Mouse (Mus musculus) midbrain, embryonic 14.5 days (tissue): Measurements from ENCODE around the gene Scaf1. TPM values are rescaled to one million over a fixed set of nuclear protein-coding genes. Genes with fewer than 3 reads are reported as not detected.
"Not testable (repeated sequence)": the region's sequence is repeated elsewhere in the genome, so short reads cannot be mapped to it uniquely, and the experiment has no call there.

Experiments used
- ATAC-seq: fragments of 200-750 bp; cut with Nextera tagmentation; 2 replicates; pipeline ENCODE4 v1.8.0; 2017; ENCODE audit warnings: moderate number of reproducible peaks, moderate library complexity; ENCODE audit not compliant: low FRiP score, low TSS enrichment
- DNase-seq: peaks from one replicate; pipeline ENCODE4 v3.0.0-alpha.2; 2015
- H3K27ac ChIP-seq: fragments of 300-500 bp; sonication (generic); replicated peaks from 2 replicates; pipeline ENCODE4 v1.5.1; 2014; ENCODE audit warnings: mild to moderate bottlenecking, low read depth, low read length, moderate library complexity
- H3K27me3 ChIP-seq: fragments of 300-500 bp; sonication (generic); 2 replicates; pipeline ENCODE4 v1.6.1; 2014; ENCODE audit warnings: low read length, control low read depth, mixed read lengths; ENCODE audit not compliant: control insufficient read depth, insufficient read depth
- H3K36me3 ChIP-seq: fragments of 300-500 bp; sonication (generic); 2 replicates; pipeline ENCODE4 v1.6.1; 2014; ENCODE audit warnings: low read length, control low read depth; ENCODE audit not compliant: control insufficient read depth, insufficient read depth
- H3K4me1 ChIP-seq: fragments of 300-500 bp; sonication (generic); 2 replicates; pipeline ENCODE4 v1.6.1; 2014; ENCODE audit warnings: mild to moderate bottlenecking, antibody characterized with exemption, low read length, control low read depth; ENCODE audit not compliant: control insufficient read depth, insufficient read depth
- H3K4me2 ChIP-seq: fragments of 300-500 bp; sonication (generic); 2 replicates; pipeline ENCODE4 v1.6.1; 2014; ENCODE audit warnings: mild to moderate bottlenecking, low read length, moderate library complexity
- H3K4me3 ChIP-seq: fragments of 300-500 bp; sonication (generic); replicated peaks from 2 replicates; pipeline ENCODE4 v1.5.1; 2014; ENCODE audit warnings: low read depth, low read length
- H3K9ac ChIP-seq: fragments of 300-500 bp; sonication (generic); replicated peaks from 2 replicates; pipeline ENCODE4 v1.6.1; 2014; ENCODE audit warnings: mild to moderate bottlenecking, low read length, moderate library complexity
- H3K9me3 ChIP-seq: fragments of 300-500 bp; sonication (generic); 2 replicates; pipeline ENCODE4 v1.6.1; 2016; ENCODE audit warnings: low read length, control low read depth, mixed read lengths; ENCODE audit not compliant: control insufficient read depth
- WGBS: fragments of 180-500 bp; shearing (Covaris S2); extraction: QIAGEN DNeasy Blood & Tissue Kit; methylation state at CpG from one replicate; pipeline ENCODE4 v1.1.7; 2014; 5-methylcytosine and 5-hydroxymethylcytosine counted together
- polyA plus RNA-seq: library from polyadenylated mRNA; unstranded; fragments of >200 nt; fragmentation: Nextera tagmentation; extraction: Ambion mirVana; gene quantifications from 2 replicates; pipeline ENCODE4 v1.2.1, GENCODE M21; 2014

Scaf1 gene
- polyA plus RNA-seq, 1 experiment from 2014 or later = 60.6 TPM

- no peak for ATAC-seq
- WGBS = 90% methylated on average over 15 of the region's 15 CpGs
- Histone ChIP-seq H3K4me2 (no peak overlapping the region), H3K4me3 (no peak overlapping the region), H3K9me3 (no peaks in the 10 kb centered on the region), H3K4me1 (peaks cover 6% of the 10 kb centered on the region; the same call in 1 of the 2 replicates), H3K9ac (no peak overlapping the region), H3K36me3 (peaks cover 31% of the 10 kb centered on the region), H3K27me3 (no peaks in the 10 kb centered on the region), H3K27ac (no peak overlapping the region)
- no peak for DNase-seq
These were observed 8.4 kb upstream of the Scaf1 start for GRCm38 (mm10) chr7:45024281-45025248.

GRCm38 (mm10) chr7:45023711-45024110, 7.5 kb upstream of the Scaf1 start:
- WGBS = 88% methylated on average over 5 of the region's 5 CpGs
- not testable (repeated sequence) for H3K9ac ChIP-seq, ATAC-seq, H3K27ac ChIP-seq, H3K9me3 ChIP-seq, H3K4me1 ChIP-seq, H3K4me2 ChIP-seq, H3K4me3 ChIP-seq, H3K27me3 ChIP-seq
- peak; percentile 47 for DNase-seq
- H3K36me3 ChIP-seq = peaks cover 22% of the 10 kb centered on the region

GRCm38 (mm10) chr7:45020225-45020624, 4.1 kb upstream of the Scaf1 start:
- Histone ChIP-seq H3K27me3 (no peaks in the 10 kb centered on the region), H3K4me1 (peaks cover 15% of the 10 kb centered on the region), H3K27ac (no peak overlapping the region), H3K4me3 (no peak overlapping the region), H3K9me3 (no peaks in the 10 kb centered on the region), H3K4me2 (no peak overlapping the region), H3K36me3 (no peaks in the 10 kb centered on the region), H3K9ac (no peak overlapping the region)
- DNase-seq = no peak
- ATAC-seq = no peak
- 81% methylated on average over 9 of the region's 9 CpGs for WGBS

GRCm38 (mm10) chr7:45019031-45019571, 2.9 kb upstream of the Scaf1 start:
- ATAC-seq (no peak), DNase-seq (no peak)
- H3K36me3 ChIP-seq = no peaks in the 10 kb centered on the region
- H3K4me1 ChIP-seq = peaks cover 24% of the 10 kb centered on the region
- H3K9ac ChIP-seq = no peak overlapping the region
- 46% methylated on average over 8 of the region's 8 CpGs for WGBS
- no peaks in the 10 kb centered on the region for H3K9me3 ChIP-seq
- peak overlapping the region; percentile 81; the same call in 1 of the 2 replicates for H3K4me2 ChIP-seq
- H3K27ac ChIP-seq = no peak overlapping the region
- no peak overlapping the region for H3K4me3 ChIP-seq
- H3K27me3 ChIP-seq = no peaks in the 10 kb centered on the region

GRCm38 (mm10) chr7:45017242-45018061, 1.3 kb upstream of the Scaf1 start, which contains the start of gene Rras:
Gene Rras, plus strand, starts transcription at chr7:45017961.
- H3K4me1 ChIP-seq = peaks cover 24% of the 10 kb centered on the region
- DNase-seq (peak; percentile 89), ATAC-seq (peak; percentile 81)
- peak within 1 kb of the TSS; percentile 41 for H3K4me3 ChIP-seq
- WGBS = 1% methylated on average over 36 of the region's 36 CpGs
- H3K36me3 ChIP-seq = peaks cover 5% of the 10 kb centered on the region
- peak within 1 kb of the TSS; percentile 52 for H3K9ac ChIP-seq
- H3K27me3 ChIP-seq = no peaks in the 10 kb centered on the region
- H3K4me2 ChIP-seq = peak within 1 kb of the TSS; percentile 81
- peak within 1 kb of the TSS; percentile 77 for H3K27ac ChIP-seq
- no peaks in the 10 kb centered on the region for H3K9me3 ChIP-seq

GRCm38 (mm10) chr7:45016761-45017160, 598 bp upstream of the Scaf1 start:
- WGBS = 6% methylated on average over 4 of the region's 4 CpGs
- Histone ChIP-seq H3K9ac (peak overlapping the region; percentile 26; the same call in 1 of the 2 replicates), H3K36me3 (peaks cover 12% of the 10 kb centered on the region), H3K27me3 (no peaks in the 10 kb centered on the region), H3K27ac (peak overlapping the region; percentile 77), H3K4me3 (peak overlapping the region; percentile 41), H3K4me2 (peak overlapping the region; percentile 81), H3K4me1 (peaks cover 24% of the 10 kb centered on the region), H3K9me3 (no peaks in the 10 kb centered on the region)
- DNase-seq (peak; percentile 21), ATAC-seq (no peak)

GRCm38 (mm10) chr7:45015344-45015956, 713 bp downstream of the Scaf1 start:
- H3K9me3 ChIP-seq = no peaks in the 10 kb centered on the region
- DNase-seq = no peak
- peaks cover 23% of the 10 kb centered on the region for H3K36me3 ChIP-seq
- no peaks in the 10 kb centered on the region for H3K27me3 ChIP-seq
- 2% methylated on average over 20 of the region's 20 CpGs for WGBS
- H3K9ac ChIP-seq = peak overlapping the region; percentile 82
- peak overlapping the region; percentile 81 for H3K4me2 ChIP-seq
- H3K4me1 ChIP-seq = peaks cover 24% of the 10 kb centered on the region
- peak overlapping the region; percentile 66 for H3K4me3 ChIP-seq
- no peak for ATAC-seq
- H3K27ac ChIP-seq = peak overlapping the region; percentile 81

GRCm38 (mm10) chr7:45014096-45014451, 2.1 kb downstream of the Scaf1 start:
- no peak for ATAC-seq
- no peak overlapping the region for H3K4me3 ChIP-seq
- 95% methylated on average over 3 of the region's 3 CpGs for WGBS
- H3K27ac ChIP-seq = no peak overlapping the region
- no peak for DNase-seq
- H3K27me3 ChIP-seq = no peaks in the 10 kb centered on the region
- H3K36me3 ChIP-seq = peaks cover 37% of the 10 kb centered on the region
- no peak overlapping the region for H3K9ac ChIP-seq
- no peaks in the 10 kb centered on the region for H3K9me3 ChIP-seq
- peaks cover 24% of the 10 kb centered on the region for H3K4me1 ChIP-seq
- H3K4me2 ChIP-seq = no peak overlapping the region
